Mouse (Mus musculus) testis, postnatal 14 days (tissue): ENCODE results near the gene Olfr1506.
"Not testable (repeated sequence)": the region's sequence is repeated elsewhere in the genome, so short reads cannot be mapped to it uniquely, and the experiment has no call there.

Experiments used
- DNase-seq: peaks from one replicate; pipeline ENCODE4 v3.0.0; 2021; ENCODE audit warnings: low spot score

Gene Olfr1506

DNA sequence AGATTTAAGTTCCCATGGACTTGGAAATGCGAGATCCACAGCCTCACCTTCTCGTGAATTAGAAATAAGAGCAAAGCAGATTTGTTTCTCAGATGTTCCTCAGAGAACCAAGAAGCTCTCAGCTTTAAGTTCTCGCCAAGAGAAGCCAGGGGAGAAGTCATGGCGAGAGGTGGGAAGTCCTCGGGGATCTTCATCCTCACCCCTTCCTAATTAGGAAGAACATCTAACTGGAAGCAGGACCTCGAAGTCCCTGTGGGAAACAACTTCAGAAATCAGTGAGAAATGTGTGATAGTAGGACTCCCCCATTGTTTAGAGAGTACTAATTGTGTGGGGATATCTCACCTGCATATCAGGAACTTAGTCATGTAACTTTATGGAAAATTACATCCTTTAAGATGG is at the start of gene Olfr1506:
Gene Olfr1506 (minus strand): TSS at position 101 of the 400 bp plus-strand sequence.
- DNase-seq: not testable (repeated sequence)

DNA sequence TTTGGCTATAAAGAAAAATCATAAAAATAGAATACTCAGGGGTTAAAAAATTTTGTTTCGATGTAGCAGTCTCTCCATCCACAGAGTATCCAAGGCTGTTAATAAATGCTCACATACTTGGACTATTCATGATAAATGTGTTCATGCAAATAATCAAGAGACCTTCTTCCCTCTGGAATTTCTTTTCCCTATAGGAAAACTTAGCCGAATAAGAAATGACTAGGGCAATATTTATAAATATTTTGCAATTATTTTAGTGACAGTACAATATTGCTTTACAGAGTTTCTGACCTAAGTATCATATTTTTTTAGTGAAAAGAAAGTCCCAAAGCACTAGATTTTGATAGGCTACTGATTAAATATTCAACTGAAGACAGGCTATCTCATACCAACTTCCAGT is 46.6 kb upstream of the Olfr1506 start, which contains the start of gene Olfr1271:
Gene Olfr1271 (minus strand): TSS at position 101 of the 400 bp plus-strand sequence.
- DNase-seq: no peak

DNA sequence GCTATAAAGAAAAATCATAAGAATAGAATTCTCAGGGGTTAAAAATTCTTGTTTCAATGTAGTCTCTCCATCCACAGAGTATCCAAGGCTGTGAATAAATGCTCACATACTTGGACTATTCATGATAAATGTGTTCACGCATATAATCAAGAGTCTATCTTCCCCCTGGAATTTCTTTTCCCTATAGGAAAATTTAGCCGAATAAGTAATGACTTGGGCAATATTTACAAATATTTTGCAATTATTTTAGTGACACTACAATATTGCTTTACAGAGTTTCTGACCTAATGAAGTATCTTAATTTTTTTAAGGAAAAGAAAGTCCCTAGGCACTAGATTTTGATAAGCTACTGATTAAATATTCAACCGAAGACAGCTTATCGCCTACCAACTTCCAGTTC is 33.2 kb upstream of the Olfr1506 start, which contains the start of gene Olfr142:
Gene Olfr142 (minus strand): TSS at position 101 of the 400 bp plus-strand sequence.
- no peak for DNase-seq

DNA sequence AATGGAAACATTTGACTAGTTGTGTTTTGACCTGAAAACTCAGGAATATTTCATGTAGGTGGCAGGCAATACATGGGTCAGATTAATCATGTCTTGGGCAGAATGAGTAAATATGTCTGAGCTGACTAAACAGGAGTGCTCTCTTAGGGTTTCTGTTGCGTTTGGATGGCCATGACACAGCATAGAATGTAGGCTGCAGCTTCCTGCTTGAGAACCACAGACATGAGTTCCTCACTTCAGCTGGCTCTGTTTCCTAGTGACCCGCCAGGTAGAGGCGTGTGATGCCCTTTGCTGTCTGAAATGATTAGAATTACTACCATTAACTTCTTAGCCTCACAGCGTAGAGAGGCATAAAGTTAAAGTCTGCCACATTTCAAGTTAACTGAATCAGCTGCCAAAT is 24.7 kb downstream of the Olfr1506 start:
- DNase-seq: not testable (repeated sequence)

DNA sequence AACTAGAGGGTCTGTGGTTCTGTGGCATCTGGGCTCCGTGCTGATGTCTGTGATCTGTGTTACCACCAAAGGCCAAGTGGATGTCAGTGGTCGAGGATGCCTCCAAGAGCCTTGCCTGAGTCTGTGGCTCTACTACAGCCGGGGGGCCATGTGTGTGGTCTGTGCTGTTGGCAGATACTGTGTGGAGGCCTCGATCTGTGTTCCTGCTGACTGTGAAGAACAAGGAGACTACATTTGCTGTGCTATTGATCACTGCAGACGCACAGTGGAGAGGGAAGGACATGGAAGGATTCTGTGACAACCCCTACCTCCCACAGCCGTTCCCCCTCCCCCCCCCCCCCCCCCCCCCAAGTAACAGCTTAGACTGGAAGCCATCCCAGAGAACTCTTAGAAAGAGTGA is 29.0 kb downstream of the Olfr1506 start:
- not testable (repeated sequence) for DNase-seq

DNA sequence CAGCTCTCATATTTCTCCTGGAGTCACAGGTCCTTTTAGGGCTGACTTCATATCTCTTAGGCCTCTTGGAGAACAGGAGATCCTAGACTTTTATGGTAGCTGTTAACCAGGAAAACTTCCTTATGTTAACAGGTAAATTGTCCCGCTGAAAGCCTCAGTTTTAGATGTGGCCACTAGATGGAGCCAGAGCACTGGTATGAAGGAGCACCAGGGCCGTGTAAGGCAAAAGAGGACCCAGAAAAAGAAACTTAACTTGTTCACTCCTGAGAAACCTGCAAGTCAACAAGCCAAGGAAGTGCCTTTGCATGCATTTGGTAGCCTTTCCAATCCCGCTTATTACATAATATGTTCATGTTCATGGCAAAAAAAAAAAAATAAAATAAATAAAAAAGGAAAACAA is 29.5 kb downstream of the Olfr1506 start:
- DNase-seq: not testable (repeated sequence)

DNA sequence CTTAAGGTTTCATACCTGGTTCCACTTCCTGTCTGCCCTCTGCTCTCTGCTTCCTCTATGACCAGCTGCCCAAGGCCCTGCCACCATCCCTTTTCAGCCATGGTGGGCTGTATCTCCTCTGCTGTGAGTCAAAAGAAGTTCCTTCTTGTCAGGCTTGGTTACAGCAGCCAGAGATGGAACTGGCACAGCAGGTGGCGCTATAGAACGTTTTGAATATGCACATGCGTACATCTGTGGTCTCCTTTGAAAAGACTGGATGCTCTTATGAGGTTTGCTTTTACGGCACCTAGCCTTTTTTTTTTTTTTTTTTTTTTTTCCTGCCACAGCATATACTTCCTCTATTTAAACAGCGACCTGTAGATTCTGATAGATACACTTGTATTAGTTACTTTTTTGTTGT is 37.2 kb downstream of the Olfr1506 start:
- not testable (repeated sequence) for DNase-seq

DNA sequence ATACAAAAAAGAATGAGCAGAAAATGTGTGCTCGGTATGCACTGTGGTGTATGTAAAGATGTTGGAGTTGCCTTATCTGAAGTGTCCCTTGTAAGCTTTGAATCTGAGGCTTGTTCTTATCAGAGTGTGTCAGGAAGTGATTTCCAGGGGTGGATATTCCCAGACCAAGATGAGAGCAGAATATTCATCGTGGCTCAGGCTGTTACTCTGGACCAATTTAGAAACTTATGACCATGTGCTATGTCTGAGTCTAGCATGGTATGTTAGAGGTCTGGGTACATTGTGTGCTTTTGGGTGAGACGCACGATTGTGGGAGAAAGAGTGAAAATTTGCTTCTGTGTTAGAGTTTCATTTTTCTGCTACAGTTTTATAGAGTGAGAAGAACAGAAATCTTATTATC is 38.2 kb downstream of the Olfr1506 start:
- not testable (repeated sequence) for DNase-seq
